Mouse (Mus musculus) gastrocnemius, adult 2 months (tissue): ENCODE results near the gene Ncoa5. TPM values are rescaled to one million over a fixed set of nuclear protein-coding genes. Genes with fewer than 3 reads are reported as not detected.
A peak's percentile ranks its signal among the peaks of the same experiment; 100 is the strongest.

Experiments
- DNase-seq: peaks from one replicate; pipeline ENCODE4 v3.0.0; 2022
- H3K27ac ChIP-seq: fragments of 200-600 bp; 2 replicates; pipeline ENCODE4 v1.8.1; 2022; ENCODE audit warnings: mild to moderate bottlenecking
- H3K4me3 ChIP-seq: fragments of 200-600 bp; 2 replicates; pipeline ENCODE4 v1.8.1; 2022; ENCODE audit warnings: mild to moderate bottlenecking, moderate library complexity
- CTCF ChIP-seq: fragments of 200-600 bp; IDR thresholded peaks from 2 replicates; pipeline ENCODE4 v1.8.1; 2022; ENCODE audit warnings: antibody characterized with exemption, mild to moderate bottlenecking, moderate library complexity
- intact Hi-C: fragments of 180-260 bp; cut with DNase I; formaldehyde crosslinking; loops from one replicate; pipeline ENCODE4 v1.15.1; 2025
- total RNA-seq, 2 experiments: library from RNA; stranded (reverse); gene quantifications; 2 replicates each; pipeline ENCODE4 v1.2.3; 2021

Ncoa5 gene
- total RNA-seq, 2 experiments from 2014 or later: 13.2 to 14.6 TPM

DNA sequence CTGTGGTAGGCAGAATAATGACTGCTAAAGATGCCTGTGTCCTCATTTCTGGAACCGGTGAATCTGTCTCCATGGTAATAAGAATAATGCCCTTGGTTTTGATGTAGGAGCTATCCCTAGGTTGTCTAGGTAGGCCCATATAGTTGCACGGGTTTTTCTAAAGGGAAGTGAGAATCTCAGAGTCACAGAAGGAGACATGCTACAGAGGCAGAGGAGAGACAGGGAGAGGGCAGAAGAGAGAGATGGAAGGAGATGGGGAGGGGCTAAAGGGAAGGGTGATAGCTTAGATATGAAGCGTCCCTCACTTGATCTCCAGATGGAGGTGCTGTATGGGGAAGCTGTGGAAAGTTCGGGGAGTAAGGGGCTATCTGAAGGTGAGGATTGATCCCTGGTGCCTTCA is 2.7 kb upstream of the Ncoa5 start:
- no peak for TF ChIP-seq CTCF
- no peak overlapping the region for H3K27ac ChIP-seq
- intact Hi-C loops: loop anchor here (5.0 kb wide), 1 partner anchor 110 kb away; no protein-coding TSS in a partner anchor
- no peak overlapping the region for H3K4me3 ChIP-seq
- DNase-seq: no peak

DNA sequence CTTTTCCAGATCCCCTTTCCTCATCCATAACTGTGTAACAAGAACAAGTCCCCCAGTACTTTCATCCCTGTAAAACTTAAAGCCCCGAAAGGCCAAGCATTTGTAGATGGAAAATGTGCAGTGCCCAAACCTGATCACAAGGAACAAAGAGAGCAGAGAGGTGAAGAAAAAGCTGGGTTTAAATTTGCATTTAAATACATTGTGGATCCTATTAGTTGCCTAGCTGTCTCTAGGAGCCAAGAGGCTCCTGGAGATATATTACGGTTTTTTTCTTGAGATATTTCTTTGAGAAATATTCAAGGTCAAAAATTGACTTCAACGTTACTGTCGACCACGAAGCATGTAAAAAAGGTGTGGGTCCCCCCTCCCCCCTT is 378 bp upstream of the Ncoa5 start:
- no peak for DNase-seq
- Histone ChIP-seq H3K4me3 (peak overlapping the region; percentile 92), H3K27ac (peak overlapping the region; percentile 95)
- TF ChIP-seq CTCF: no peak
- intact Hi-C loops: loop anchor here (5.0 kb wide), 1 partner anchor 108 kb away; no protein-coding TSS in a partner anchor

DNA sequence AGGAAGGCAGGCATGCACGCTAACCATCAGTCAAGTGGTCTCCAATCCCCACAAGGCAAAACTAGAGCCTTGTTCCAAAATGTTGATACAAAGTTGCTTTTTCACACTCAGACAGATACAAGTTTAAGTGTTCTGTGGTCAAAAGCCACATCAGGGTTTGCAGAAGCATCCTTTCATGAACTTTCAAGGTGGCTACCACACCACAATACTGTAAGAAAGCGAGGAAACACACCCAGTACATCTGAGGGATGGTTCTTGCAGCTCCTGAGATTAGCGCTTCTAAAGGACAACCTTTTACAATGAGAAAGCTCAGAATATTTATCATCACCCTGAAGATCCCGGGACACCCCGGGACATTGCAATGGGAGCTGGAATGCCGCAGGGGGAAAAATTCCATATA is 1.4 kb downstream of the Ncoa5 start:
- H3K4me3 ChIP-seq: peak overlapping the region; percentile 92
- no peak for DNase-seq
- intact Hi-C loops: loop anchor here (5.0 kb wide), 1 partner anchor 71 kb away; the partner anchor contains the start of gene Slc12a5
- TF ChIP-seq CTCF: no peak
- no peak overlapping the region; the same call in 1 of the 2 replicates for H3K27ac ChIP-seq

DNA sequence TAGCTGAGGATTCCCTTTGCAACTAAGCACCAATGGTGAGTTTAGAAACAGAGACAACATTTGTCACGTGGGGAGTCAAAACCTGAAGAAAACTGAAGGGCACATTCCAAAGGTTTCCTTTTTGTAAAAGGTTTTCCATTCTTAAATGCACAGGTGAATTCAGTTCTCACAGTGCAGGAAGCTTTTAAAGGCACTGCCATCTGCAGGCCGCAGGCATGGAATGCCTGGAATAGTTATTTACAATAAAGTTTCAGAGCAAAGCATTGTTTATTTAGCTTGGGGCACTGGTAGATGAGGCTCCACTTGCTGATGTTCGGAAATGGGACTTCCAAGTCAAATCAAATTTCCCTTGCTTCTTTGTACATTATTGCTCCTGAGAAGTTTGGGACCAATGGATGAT is 2.1 kb downstream of the Ncoa5 start:
- DNase-seq: no peak
- H3K27ac ChIP-seq: no peak overlapping the region
- TF ChIP-seq CTCF: peak; percentile 36
- intact Hi-C loops: loop anchor here (5.0 kb wide), 1 partner anchor 70 kb away; the partner anchor contains the start of gene Slc12a5
- no peak overlapping the region for H3K4me3 ChIP-seq

DNA sequence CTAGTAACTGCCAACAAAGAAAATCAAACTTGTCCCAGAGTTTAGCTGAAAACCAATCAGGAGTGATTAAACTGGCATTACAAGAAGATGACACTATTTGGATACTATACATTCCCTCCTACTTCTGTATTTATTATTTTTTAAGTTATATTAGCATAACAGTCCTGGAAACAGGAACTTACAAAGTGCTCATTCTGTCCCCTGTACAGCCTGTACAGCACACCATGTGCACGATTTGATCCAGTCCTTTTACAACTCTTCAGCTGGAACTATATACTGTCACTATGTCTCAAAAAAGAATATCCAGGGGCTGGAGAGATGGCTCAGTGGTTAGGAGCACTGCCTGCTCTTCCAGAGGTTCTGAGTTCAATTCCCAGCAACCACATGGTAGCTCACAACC is 7.5 kb downstream of the Ncoa5 start:
- no peak overlapping the region for H3K27ac ChIP-seq
- intact Hi-C loops: no loop called here
- no peak for TF ChIP-seq CTCF
- DNase-seq: no peak
- H3K4me3 ChIP-seq: no peak overlapping the region

DNA sequence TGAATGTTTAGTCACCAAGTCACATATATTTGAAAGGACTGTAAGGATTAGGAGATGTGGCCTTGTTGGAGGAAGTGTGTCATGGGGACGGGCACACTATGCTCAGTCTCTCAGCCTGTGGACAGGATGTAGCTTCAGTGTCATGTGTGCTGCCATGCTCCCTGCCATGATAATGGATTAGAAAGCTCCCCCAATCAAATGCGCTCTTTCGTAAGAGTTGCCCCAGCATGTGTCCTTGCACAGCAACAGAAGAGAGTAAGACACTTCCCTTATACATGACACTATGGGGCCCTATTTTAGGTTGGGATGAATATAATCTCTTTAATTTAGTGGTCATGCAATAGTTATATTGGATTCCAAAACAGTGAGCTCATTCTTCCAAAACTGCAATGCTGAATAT is 14.2 kb downstream of the Ncoa5 start:
- Histone ChIP-seq H3K27ac (no peak overlapping the region), H3K4me3 (no peak overlapping the region)
- no peak for DNase-seq
- TF ChIP-seq CTCF: no peak
- intact Hi-C loops: no loop called here

DNA sequence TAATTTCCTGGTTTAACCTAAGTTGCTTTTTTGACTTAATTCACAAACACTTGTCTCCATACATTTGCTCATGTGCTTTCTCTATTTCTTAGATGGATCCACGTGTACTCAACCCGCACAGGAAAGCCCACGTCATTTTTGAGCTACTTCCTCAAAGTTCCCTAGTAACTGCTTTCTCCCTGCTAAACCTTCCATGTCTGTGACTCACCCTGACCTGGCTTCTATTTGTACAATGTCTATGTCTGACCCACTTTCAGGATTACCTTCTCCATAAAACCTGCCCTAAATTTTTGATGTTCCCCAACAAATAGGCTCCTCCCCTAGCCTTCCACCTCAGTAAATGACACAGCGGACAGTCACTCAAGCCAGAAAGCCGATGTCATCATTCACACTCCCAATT is 19.7 kb downstream of the Ncoa5 start:
- H3K27ac ChIP-seq: no peak overlapping the region
- intact Hi-C loops: loop anchor here (5.0 kb wide), 1 partner anchor 98 kb away; no protein-coding TSS in a partner anchor
- H3K4me3 ChIP-seq: no peak overlapping the region
- DNase-seq: no peak
- TF ChIP-seq CTCF: no peak

DNA sequence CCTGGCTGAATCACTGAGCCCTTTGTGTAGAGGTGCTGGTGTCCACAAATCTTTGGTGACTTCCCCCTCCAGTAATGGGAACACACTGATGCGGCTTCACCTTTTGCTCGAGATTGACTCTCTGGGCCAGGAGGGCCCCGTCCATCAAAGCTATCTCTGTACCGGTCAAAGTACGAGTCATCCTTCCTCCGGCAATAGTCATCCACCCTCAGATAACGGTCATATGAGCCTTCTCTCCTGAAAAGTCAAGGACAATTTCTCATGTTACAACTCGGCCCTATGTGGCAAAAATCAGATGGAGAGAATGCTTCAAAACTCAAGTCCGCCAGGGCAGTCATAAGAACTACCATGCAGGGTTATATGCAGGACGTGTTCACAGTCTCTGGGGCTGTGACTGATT is 24.3 kb downstream of the Ncoa5 start:
- intact Hi-C loops: no loop called here
- TF ChIP-seq CTCF: no peak
- H3K27ac ChIP-seq: no peak overlapping the region
- DNase-seq: no peak
- H3K4me3 ChIP-seq: no peak overlapping the region

DNA sequence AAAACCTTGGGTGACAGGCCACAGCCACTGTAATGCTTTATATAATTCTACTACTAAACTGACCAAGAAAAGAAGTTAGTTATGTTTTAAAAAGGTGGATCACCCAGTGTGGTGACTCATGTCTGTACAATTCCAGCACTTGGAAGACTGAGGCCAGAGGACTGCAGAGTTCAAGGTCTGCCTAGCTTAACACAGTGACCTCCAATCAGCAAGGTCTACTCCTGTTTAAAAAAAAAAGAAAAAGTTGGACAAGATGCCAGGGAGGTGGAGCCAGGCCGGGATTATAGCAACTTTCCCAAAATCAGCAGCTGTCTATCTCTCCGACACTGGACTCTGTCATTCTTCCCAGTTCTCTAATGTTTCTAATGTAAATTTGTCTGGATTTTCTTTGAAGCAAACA is 25.1 kb downstream of the Ncoa5 start:
- intact Hi-C loops: no loop called here
- TF ChIP-seq CTCF: no peak

DNA sequence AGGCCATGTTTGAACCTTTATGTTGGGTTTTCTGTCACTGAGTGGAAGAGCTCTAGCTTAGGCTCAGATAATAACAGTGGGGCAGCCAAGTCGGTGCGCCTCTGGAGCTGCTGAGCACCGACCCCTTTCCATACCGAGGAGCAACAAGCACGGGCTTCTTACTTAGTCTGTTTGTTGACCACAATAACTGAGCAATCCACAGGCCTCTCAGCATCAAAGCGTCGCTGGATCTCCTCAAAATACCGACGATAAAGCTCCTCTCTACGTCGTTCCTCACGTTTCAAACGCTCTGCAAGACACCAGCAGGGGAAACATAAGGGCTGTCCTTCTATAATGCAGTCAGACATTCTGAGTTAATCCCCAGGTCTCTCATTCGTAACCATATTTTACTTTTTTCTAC is 25.5 kb downstream of the Ncoa5 start:
- Histone ChIP-seq H3K27ac (no peak overlapping the region), H3K4me3 (no peak overlapping the region)
- TF ChIP-seq CTCF: no peak
- DNase-seq: no peak
- intact Hi-C loops: no loop called here

More for the DNA sequence above, 25.1 kb downstream of the Ncoa5 start:
- no peak for DNase-seq
- Histone ChIP-seq H3K4me3 (no peak overlapping the region), H3K27ac (no peak overlapping the region)

DNA sequence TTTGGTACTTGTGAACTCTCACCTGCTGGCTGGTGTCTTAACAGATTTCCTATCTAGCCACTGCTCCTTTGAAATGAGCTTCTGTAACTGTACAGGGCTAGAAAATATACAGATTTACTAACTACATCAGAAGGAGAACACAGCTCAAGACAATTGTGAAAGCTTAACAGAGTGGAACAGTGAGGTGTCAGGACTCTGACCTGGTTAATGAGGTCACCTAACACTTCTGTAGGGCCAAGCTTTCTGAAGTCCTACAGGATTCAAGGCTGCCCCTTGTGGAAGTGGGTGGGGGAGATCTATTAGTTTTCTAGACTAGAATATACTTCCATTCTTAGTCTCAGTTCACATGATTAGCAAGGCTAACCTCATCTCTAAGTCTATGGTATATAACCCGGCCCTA is 26.7 kb downstream of the Ncoa5 start:
- Histone ChIP-seq H3K4me3 (no peak overlapping the region), H3K27ac (no peak overlapping the region)
- intact Hi-C loops: no loop called here
- no peak for TF ChIP-seq CTCF
- DNase-seq: no peak

DNA sequence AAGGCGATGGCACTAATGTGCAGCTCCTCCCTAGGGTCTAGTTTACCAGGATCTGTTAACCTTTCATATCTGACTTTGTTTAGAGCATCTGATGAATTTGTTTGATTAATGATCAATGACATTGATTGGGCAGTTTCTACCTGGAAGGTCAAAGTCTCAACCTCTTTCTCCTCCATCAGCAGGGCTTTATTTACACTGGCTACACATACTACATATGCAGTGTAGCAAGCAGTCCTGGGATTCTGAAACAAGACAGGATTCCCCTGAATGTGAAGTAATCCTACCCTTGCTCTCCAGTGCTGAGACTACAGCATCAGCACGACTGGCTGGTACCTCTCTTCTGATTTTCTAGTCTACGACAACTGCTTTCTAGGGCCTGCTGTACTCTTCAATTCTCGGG is 27.9 kb downstream of the Ncoa5 start:
- no peak overlapping the region for H3K4me3 ChIP-seq
- intact Hi-C loops: no loop called here
- no peak overlapping the region for H3K27ac ChIP-seq
- TF ChIP-seq CTCF: no peak
- DNase-seq: no peak

DNA sequence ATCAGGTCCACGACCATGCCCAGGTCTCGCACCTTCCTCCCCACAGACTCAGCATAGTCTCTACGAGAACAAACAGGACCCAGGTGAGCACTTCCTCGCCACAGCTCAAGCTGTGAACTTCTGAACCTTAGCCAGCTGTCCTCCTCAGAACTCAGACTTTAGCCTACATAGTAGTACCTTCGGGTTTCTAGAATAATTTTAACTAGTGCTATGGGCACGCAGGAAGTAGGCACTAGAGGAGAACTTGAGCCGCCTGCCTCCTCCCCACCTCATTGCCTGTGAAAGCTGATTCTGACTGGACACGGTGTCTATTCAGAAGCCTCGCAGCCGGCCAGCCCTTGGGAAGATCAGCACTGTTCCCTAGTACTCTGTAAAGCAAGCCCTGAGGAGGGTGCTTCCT is 30.4 kb downstream of the Ncoa5 start:
- DNase-seq: no peak
- intact Hi-C loops: no loop called here
- no peak overlapping the region for H3K4me3 ChIP-seq
- no peak overlapping the region for H3K27ac ChIP-seq
- no peak for TF ChIP-seq CTCF

DNA sequence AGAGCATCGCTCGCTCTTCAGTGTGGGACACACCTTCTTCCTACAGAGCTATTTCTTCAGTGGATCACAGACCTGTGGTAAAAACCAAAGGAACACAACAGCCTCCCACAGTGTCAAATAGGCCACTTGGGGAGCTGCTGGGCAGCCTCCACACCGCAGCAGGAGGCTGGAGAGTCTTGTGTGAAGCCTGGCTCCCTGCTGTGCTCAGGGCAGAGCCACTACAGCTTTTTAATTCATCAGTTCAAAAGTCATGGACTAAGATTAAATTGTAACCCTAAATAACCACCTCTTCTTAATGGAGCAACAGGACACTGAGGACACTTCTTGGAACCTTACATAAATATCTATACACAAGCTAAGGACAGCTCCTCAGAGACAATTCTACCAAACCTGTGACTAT is 31.6 kb downstream of the Ncoa5 start:
- H3K27ac ChIP-seq: no peak overlapping the region
- TF ChIP-seq CTCF: no peak
- intact Hi-C loops: no loop called here
- no peak overlapping the region for H3K4me3 ChIP-seq
- no peak for DNase-seq

DNA sequence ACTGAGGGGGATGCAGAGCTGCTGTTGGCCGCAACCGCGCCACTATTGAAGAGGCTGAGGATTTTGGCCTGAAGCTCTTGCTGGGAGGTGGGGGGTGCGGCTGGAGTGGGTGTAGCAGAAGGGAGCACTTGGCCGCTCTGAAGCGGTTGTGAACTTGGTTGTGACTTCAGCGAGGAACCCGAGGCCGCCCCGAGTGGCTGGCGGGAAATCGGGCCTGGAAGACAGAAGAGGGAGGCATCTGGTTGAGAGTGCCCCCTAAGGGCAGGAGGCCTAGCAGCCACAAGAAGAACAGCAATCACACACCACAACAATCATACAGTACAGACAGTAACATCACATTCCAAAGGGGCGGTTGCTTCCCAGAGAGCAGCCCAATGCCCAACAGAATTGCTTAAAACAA is 32.7 kb downstream of the Ncoa5 start:
- Histone ChIP-seq H3K4me3 (no peak overlapping the region), H3K27ac (no peak overlapping the region)
- no peak for TF ChIP-seq CTCF
- intact Hi-C loops: no loop called here
- DNase-seq: no peak
